In genomic region chr4:72166561-72166960, GRCm38 (mm10) we compare ENCODE assay signal across 14 mouse cellular contexts. TPM values are rescaled to one million over a fixed set of nuclear protein-coding genes. Genes with fewer than 3 reads are reported as not detected.
DNase-seq lines count a peak whose midpoint lies in the region; ATAC-seq lines count a peak whose summit lies in the region.
"Had no signal": no experiment of that assay in that cellular context is flagged by ENCODE, and none has a peak within 500 bp of the region (broad histone marks: within the 10 kb centered on the region; RNA-seq: fewer than 3 reads in every experiment).

No protein-coding gene starts in this region.

- peak; percentile 8 for DNase-seq in kidney, adult 11 months
- DNase-seq in embryo, embryonic 10.5 days (ENCODE audit: low spot score), result peak; percentile 47
- DNase-seq in hindbrain, embryonic 11.5 days (ENCODE audit: low spot score), result peak; percentile 36
- peak; percentile 40 for DNase-seq in midbrain, embryonic 14.5 days
- no peak for DNase-seq in frontal cortex, adult 2 months (ENCODE audit: extremely low spot score in 1 of 2, low spot score in 1 of 2)
- DNase-seq in spleen, postnatal 4 days (ENCODE audit: low spot score in 2 of 2), result no peak
- DNase-seq: adrenal gland, postnatal 25 days; cerebellum, adult 8-10 months; gastrocnemius, postnatal 36 days; heart, postnatal 10 days; kidney, postnatal 10 days; thymus, postnatal 25 days had no signal

- no peaks in the 10 kb centered on the region for H3K27me3 ChIP-seq in kidney, embryonic 15.5 days
- no peaks in the 10 kb centered on the region for H3K27me3 ChIP-seq in hindbrain, embryonic 11.5 days (ENCODE audit: control insufficient read depth, insufficient read depth, low read length)
- no peaks in the 10 kb centered on the region for H3K27me3 ChIP-seq in midbrain, embryonic 14.5 days (ENCODE audit: control insufficient read depth, insufficient read depth, low read length)

- no peak overlapping the region for H3K4me3 ChIP-seq in kidney, embryonic 15.5 days (replicated peaks)
- no peak overlapping the region for H3K4me3 ChIP-seq in hindbrain, embryonic 11.5 days (ENCODE audit: low read depth, low read length)
- no peak overlapping the region for H3K4me3 ChIP-seq in midbrain, embryonic 14.5 days (replicated peaks; ENCODE audit: low read depth, low read length)
- H3K4me3 ChIP-seq: heart, embryonic 10.5 days had no signal

- 92% methylated on average over 2 of the region's 2 CpGs for WGBS in kidney, embryonic 15.5 days
- WGBS in hindbrain, embryonic 11.5 days, result 41% methylated on average over 2 of the region's 2 CpGs
- WGBS in midbrain, embryonic 14.5 days, result 7% methylated on average over 2 of the region's 2 CpGs

- peaks cover 11% of the 10 kb centered on the region for H3K4me1 ChIP-seq in kidney, embryonic 15.5 days
- H3K4me1 ChIP-seq in hindbrain, embryonic 11.5 days (replicated peaks; ENCODE audit: control insufficient read depth, insufficient read depth, low read length), result peaks cover 2% of the 10 kb centered on the region; the same call in 1 of the 2 replicates
- H3K4me1 ChIP-seq in midbrain, embryonic 14.5 days (ENCODE audit: control insufficient read depth, insufficient read depth, low read length), result peaks cover 38% of the 10 kb centered on the region

- H3K4me2 ChIP-seq in kidney, embryonic 15.5 days, result no peak overlapping the region
- H3K4me2 ChIP-seq in hindbrain, embryonic 11.5 days (replicated peaks; ENCODE audit: low read depth, low read length), result no peak overlapping the region
- H3K4me2 ChIP-seq in midbrain, embryonic 14.5 days (ENCODE audit: low read length), result no peak overlapping the region

- ATAC-seq in kidney, embryonic 15.5 days (replicated peaks; ENCODE audit: low FRiP score), result no peak
- peak; percentile 55; the same call in 1 of the 2 replicates for ATAC-seq in hindbrain, embryonic 11.5 days (ENCODE audit: low FRiP score)
- ATAC-seq in midbrain, embryonic 14.5 days (ENCODE audit: low FRiP score, low TSS enrichment), result no peak

- no peaks in the 10 kb centered on the region for H3K9me3 ChIP-seq in kidney, embryonic 15.5 days (replicated peaks)
- no peaks in the 10 kb centered on the region for H3K9me3 ChIP-seq in hindbrain, embryonic 11.5 days (ENCODE audit: control insufficient read depth, low read length)
- H3K9me3 ChIP-seq in midbrain, embryonic 14.5 days (ENCODE audit: control insufficient read depth, low read length), result no peaks in the 10 kb centered on the region
- H3K9me3 ChIP-seq: heart, embryonic 10.5 days had no signal

- peaks cover 50% of the 10 kb centered on the region for H3K36me3 ChIP-seq in kidney, embryonic 15.5 days
- no peaks in the 10 kb centered on the region for H3K36me3 ChIP-seq in hindbrain, embryonic 11.5 days (ENCODE audit: control insufficient read depth, insufficient read depth, low read length)
- peaks cover 6% of the 10 kb centered on the region; the same call in 1 of the 2 replicates for H3K36me3 ChIP-seq in midbrain, embryonic 14.5 days (ENCODE audit: control insufficient read depth, insufficient read depth, low read length)

- no peak overlapping the region for H3K27ac ChIP-seq in kidney, embryonic 15.5 days
- H3K27ac ChIP-seq in hindbrain, embryonic 11.5 days (ENCODE audit: low read depth, low read length), result 0 out of 2 replicates have a peak overlapping the region, but pooled peaks have one; percentile 7
- H3K27ac ChIP-seq in midbrain, embryonic 14.5 days (replicated peaks; ENCODE audit: low read depth, low read length), result 0 out of 2 replicates have a peak overlapping the region, but pooled peaks have one; percentile 38
- H3K27ac ChIP-seq: heart, embryonic 10.5 days had no signal

- no peak overlapping the region for H3K9ac ChIP-seq in kidney, embryonic 15.5 days
- no peak overlapping the region for H3K9ac ChIP-seq in hindbrain, embryonic 11.5 days (ENCODE audit: low read depth, low read length)
- no peak overlapping the region for H3K9ac ChIP-seq in midbrain, embryonic 14.5 days (replicated peaks; ENCODE audit: low read length)

RNA-seq across cellular contexts. Expression of gene Tle1, which starts 34.2 kb away (rescaled TPM):
- polyA plus RNA-seq in kidney, embryonic 15.5 days (2015; fragmentation: Nextera tagmentation; extraction: Ambion mirVana), result 26.6 and 27.9 TPM in 2 replicates
- 43.8 and 44.1 TPM in 2 replicates for polyA plus RNA-seq in hindbrain, embryonic 11.5 days (2014; fragmentation: Nextera tagmentation; extraction: Ambion mirVana)
- 43.5 and 51.0 TPM in 2 replicates for polyA plus RNA-seq in midbrain, embryonic 14.5 days (2014; fragmentation: Nextera tagmentation; extraction: Ambion mirVana)
- polyA plus RNA-seq in frontal cortex, adult 2 months (2012; rRNA removed), result 44.0 TPM in 2 replicates

Comparison
In these comparisons a context has a peak if more than half of its experiments do, and no peak if none do; other contexts are left out.
1. DNase-seq: peak in kidney, adult 11 months (single experiment), embryo, embryonic 10.5 days (single experiment), hindbrain, embryonic 11.5 days (single experiment) and midbrain, embryonic 14.5 days (single experiment); none in frontal cortex, adult 2 months (0 of 2) and spleen, postnatal 4 days (0 of 2).